Mouse (Mus musculus): ENCODE data around the gene Ffar1. TPM values are rescaled to one million over a fixed set of nuclear protein-coding genes. Genes with fewer than 3 reads are reported as not detected.
"Not testable (repeated sequence)": the region's sequence is repeated elsewhere in the genome, so short reads cannot be mapped to it uniquely, and the experiment has no call there.

Ffar1 gene
- polyA plus RNA-seq, 1 experiment: not detected

- Histone ChIP-seq H3K36me3 (ENCODE audit: control insufficient read depth, insufficient read depth) (no peaks in the 10 kb centered on the region), H3K27me3 (ENCODE audit: control insufficient read depth, insufficient read depth, insufficient read length) (peaks cover 10% of the 10 kb centered on the region), H3ac (ENCODE audit: control insufficient read depth, insufficient read length, low read depth) (no peak overlapping the region), H3K79me2 (ENCODE audit: control insufficient read depth, insufficient read depth) (no peaks in the 10 kb centered on the region), H3K4me3 (ENCODE audit: insufficient read depth, poor library complexity, severe bottlenecking) (no peak overlapping the region), H3K79me3 (ENCODE audit: low read depth) (no peaks in the 10 kb centered on the region)
- TF ChIP-seq USF1 (IDR thresholded peaks at IDR 0.05; ENCODE audit: low read depth) (no peak), MAX (IDR thresholded peaks at IDR 0.05) (no peak), CEBPB (IDR thresholded peaks at IDR 0.05; ENCODE audit: low read depth) (no peak)
Observed at GRCm38 (mm10) chr7:30841379-30841778, 20.0 kb downstream of the Ffar1 start.

GRCm38 (mm10) chr7:30840306-30840705 is 21.1 kb downstream of the Ffar1 start:
- no peak overlapping the region for H3ac ChIP-seq (ENCODE audit: control insufficient read depth, insufficient read length, low read depth)
- no peaks in the 10 kb centered on the region for H3K36me3 ChIP-seq (ENCODE audit: control insufficient read depth, insufficient read depth)
- H3K79me2 ChIP-seq (ENCODE audit: control insufficient read depth, insufficient read depth): no peaks in the 10 kb centered on the region
- TF ChIP-seq MYOG (IDR thresholded peaks at IDR 0.05; ENCODE audit: control insufficient read depth, extremely low read depth, insufficient read length) (no peak), MAX (IDR thresholded peaks at IDR 0.05) (no peak), FOSL1 (IDR thresholded peaks at IDR 0.05; ENCODE audit: insufficient read depth, low read length, poor library complexity, severe bottlenecking) (no peak), MYOD1 (IDR thresholded peaks at IDR 0.05; ENCODE audit: control insufficient read depth, insufficient read length, low read depth) (no peak)
- no peak overlapping the region for H3K4me3 ChIP-seq (ENCODE audit: insufficient read depth, poor library complexity, severe bottlenecking)
- H3K79me3 ChIP-seq (ENCODE audit: low read depth): no peaks in the 10 kb centered on the region
- peaks cover 10% of the 10 kb centered on the region for H3K27me3 ChIP-seq (ENCODE audit: control insufficient read depth, insufficient read depth, insufficient read length)

- H3K36me3 ChIP-seq (ENCODE audit: control insufficient read depth, insufficient read depth): no peaks in the 10 kb centered on the region
- peaks cover 10% of the 10 kb centered on the region for H3K27me3 ChIP-seq (ENCODE audit: control insufficient read depth, insufficient read depth, insufficient read length)
- H3K79me2 ChIP-seq (ENCODE audit: control insufficient read depth, insufficient read depth): no peaks in the 10 kb centered on the region
- TF ChIP-seq USF1 (IDR thresholded peaks at IDR 0.05; ENCODE audit: low read depth) (no peak), CTCF (IDR thresholded peaks at IDR 0.05; ENCODE audit: control insufficient read depth, insufficient read depth, insufficient read length) (no peak), CEBPB (IDR thresholded peaks at IDR 0.05; ENCODE audit: low read depth) (no peak), FOSL1 (IDR thresholded peaks at IDR 0.05; ENCODE audit: insufficient read depth, low read length, poor library complexity, severe bottlenecking) (no peak)
- H3K79me3 ChIP-seq (ENCODE audit: low read depth): no peaks in the 10 kb centered on the region
- no peak overlapping the region for H3ac ChIP-seq (ENCODE audit: control insufficient read depth, insufficient read length, low read depth)
- H3K4me3 ChIP-seq (ENCODE audit: insufficient read depth, poor library complexity, severe bottlenecking): no peak overlapping the region
Observed at GRCm38 (mm10) chr7:30837277-30837676, 24.1 kb downstream of the Ffar1 start.

- H3K27me3 ChIP-seq (ENCODE audit: control insufficient read depth, insufficient read depth, insufficient read length); H3K79me2 ChIP-seq (ENCODE audit: control insufficient read depth, insufficient read depth); H3K79me3 ChIP-seq (ENCODE audit: low read depth); H3K36me3 ChIP-seq (ENCODE audit: control insufficient read depth, insufficient read depth); H3K4me3 ChIP-seq (ENCODE audit: insufficient read depth, poor library complexity, severe bottlenecking); H3ac ChIP-seq (ENCODE audit: control insufficient read depth, insufficient read length, low read depth): not testable (repeated sequence)
Observed at GRCm38 (mm10) chr7:30832684-30833083, 28.7 kb downstream of the Ffar1 start.

- Histone ChIP-seq H3K4me3 (ENCODE audit: insufficient read depth, poor library complexity, severe bottlenecking) (no peak overlapping the region), H3ac (ENCODE audit: control insufficient read depth, insufficient read length, low read depth) (no peak overlapping the region), H3K27me3 (ENCODE audit: control insufficient read depth, insufficient read depth, insufficient read length) (no peaks in the 10 kb centered on the region), H3K79me3 (ENCODE audit: low read depth) (no peaks in the 10 kb centered on the region), H3K79me2 (ENCODE audit: control insufficient read depth, insufficient read depth) (no peaks in the 10 kb centered on the region), H3K36me3 (ENCODE audit: control insufficient read depth, insufficient read depth) (no peaks in the 10 kb centered on the region)
- TF ChIP-seq MAX (IDR thresholded peaks at IDR 0.05) (no peak), MYOD1 (IDR thresholded peaks at IDR 0.05; ENCODE audit: control insufficient read depth, insufficient read length, low read depth) (no peak), MYOG (IDR thresholded peaks at IDR 0.05; ENCODE audit: control insufficient read depth, extremely low read depth, insufficient read length) (no peak), CEBPB (IDR thresholded peaks at IDR 0.05; ENCODE audit: low read depth) (no peak), USF1 (IDR thresholded peaks at IDR 0.05; ENCODE audit: low read depth) (no peak), CTCF (IDR thresholded peaks at IDR 0.05; ENCODE audit: control insufficient read depth, insufficient read depth, insufficient read length) (no peak), FOSL1 (IDR thresholded peaks at IDR 0.05; ENCODE audit: insufficient read depth, low read length, poor library complexity, severe bottlenecking) (no peak)
Observed at GRCm38 (mm10) chr7:30832261-30832660, 29.1 kb downstream of the Ffar1 start.

- Histone ChIP-seq H3K79me3 (ENCODE audit: low read depth) (no peaks in the 10 kb centered on the region), H3K36me3 (ENCODE audit: control insufficient read depth, insufficient read depth) (no peaks in the 10 kb centered on the region)
Observed at GRCm38 (mm10) chr7:30829428-30829827, 31.9 kb downstream of the Ffar1 start.

GRCm38 (mm10) chr7:30828871-30829270 is 32.5 kb downstream of the Ffar1 start:
- H3K4me3 ChIP-seq (ENCODE audit: insufficient read depth, poor library complexity, severe bottlenecking); H3K36me3 ChIP-seq (ENCODE audit: control insufficient read depth, insufficient read depth); H3ac ChIP-seq (ENCODE audit: control insufficient read depth, insufficient read length, low read depth); H3K79me3 ChIP-seq (ENCODE audit: low read depth); H3K27me3 ChIP-seq (ENCODE audit: control insufficient read depth, insufficient read depth, insufficient read length); H3K79me2 ChIP-seq (ENCODE audit: control insufficient read depth, insufficient read depth): not testable (repeated sequence)

More at GRCm38 (mm10) chr7:30829428-30829827, 31.9 kb downstream of the Ffar1 start:
- Histone ChIP-seq H3K4me3 (ENCODE audit: insufficient read depth, poor library complexity, severe bottlenecking) (no peak overlapping the region), H3ac (ENCODE audit: control insufficient read depth, insufficient read length, low read depth) (no peak overlapping the region), H3K27me3 (ENCODE audit: control insufficient read depth, insufficient read depth, insufficient read length) (no peaks in the 10 kb centered on the region), H3K79me2 (ENCODE audit: control insufficient read depth, insufficient read depth) (no peaks in the 10 kb centered on the region)
- TF ChIP-seq CTCF (IDR thresholded peaks at IDR 0.05; ENCODE audit: control insufficient read depth, insufficient read depth, insufficient read length) (no peak), CEBPB (IDR thresholded peaks at IDR 0.05; ENCODE audit: low read depth) (no peak), MYOG (IDR thresholded peaks at IDR 0.05; ENCODE audit: control insufficient read depth, extremely low read depth, insufficient read length) (no peak), FOSL1 (IDR thresholded peaks at IDR 0.05; ENCODE audit: insufficient read depth, low read length, poor library complexity, severe bottlenecking) (no peak), USF1 (IDR thresholded peaks at IDR 0.05; ENCODE audit: low read depth) (no peak), MYOD1 (IDR thresholded peaks at IDR 0.05; ENCODE audit: control insufficient read depth, insufficient read length, low read depth) (no peak), MAX (IDR thresholded peaks at IDR 0.05) (no peak)

All from C2C12 (cell line).